Mouse (Mus musculus) CH12.LX (cell line): ENCODE measurements around the gene Esp4. TPM values are rescaled to one million over a fixed set of nuclear protein-coding genes. Genes with fewer than 3 reads are reported as not detected.
"Not testable (repeated sequence)": the region's sequence is repeated elsewhere in the genome, so short reads cannot be mapped to it uniquely, and the experiment has no call there.

Experiments
- DNase-seq: peaks from one replicate; pipeline ENCODE4 v3.0.0-alpha.2; 2013; ENCODE audit errors: extremely low read depth
- H3K27ac ChIP-seq: 2 replicates; pipeline ENCODE4 v1.5.1; 2012; ENCODE audit warnings: low read depth, mild to moderate bottlenecking, control low read depth, moderate library complexity; ENCODE audit not compliant: insufficient read depth
- H3K27me3 ChIP-seq: replicated peaks from 2 replicates; pipeline ENCODE3; 2012; ENCODE audit warnings: inconsistent platforms
- H3K36me3 ChIP-seq, 2 experiments: replicated peaks in 1 of 2; 2 replicates each; pipeline versions ENCODE3 to v1.6.1; 2012; ENCODE audit warnings: inconsistent platforms in 1 of 2, low read length in 1 of 2, mild to moderate bottlenecking in 1 of 2, mixed read lengths in 1 of 2, moderate library complexity in 1 of 2; ENCODE audit not compliant: control insufficient read depth in 1 of 2, insufficient read depth in 1 of 2
- H3K4me1 ChIP-seq, 2 experiments: 2 replicates each; pipeline ENCODE4 v1.6.1; 2012; ENCODE audit warnings: inconsistent platforms in 1 of 2, moderate library complexity in 1 of 2; ENCODE audit not compliant: insufficient read depth in 2 of 2, control insufficient read depth in 1 of 2
- H3K4me2 ChIP-seq: 2 replicates; pipeline ENCODE4 v1.6.1; 2012; ENCODE audit warnings: low read depth, mild to moderate bottlenecking, control low read depth; ENCODE audit not compliant: poor library complexity, insufficient read depth, severe bottlenecking
- H3K4me3 ChIP-seq, 3 experiments: fragments of 150-350 bp in 1 of 3; sonication (generic) in 1 of 3; replicated peaks in 1 of 3; 2 replicates each; pipeline versions ENCODE3 to v1.5.1; 2011 to 2012; ENCODE audit warnings: low read depth in 2 of 3, low read length in 2 of 3, mild to moderate bottlenecking in 2 of 3, moderate library complexity in 2 of 3, control low read depth in 1 of 3, improper control_type of control experiment in 1 of 3, inconsistent platforms in 1 of 3, mixed read lengths in 1 of 3; ENCODE audit not compliant: poor library complexity in 1 of 3
- H3K79me2 ChIP-seq: replicated peaks from 2 replicates; pipeline ENCODE4 v1.6.1; 2012; ENCODE audit warnings: mild to moderate bottlenecking, moderate library complexity; ENCODE audit not compliant: control insufficient read depth, poor library complexity, insufficient read depth, severe bottlenecking; ENCODE audit errors: extremely low read depth
- H3K9ac ChIP-seq: 2 replicates; pipeline ENCODE4 v1.6.1; 2012; ENCODE audit warnings: low read depth, mild to moderate bottlenecking, control low read depth, moderate library complexity; ENCODE audit not compliant: insufficient read depth
- H3K9me3 ChIP-seq: replicated peaks from 2 replicates; pipeline ENCODE3; 2012; ENCODE audit warnings: low read length, inconsistent platforms, mixed read lengths
- BHLHE40 ChIP-seq: IDR thresholded peaks from 2 replicates; pipeline ENCODE4 v1.6.1; 2011; ENCODE audit warnings: mild to moderate bottlenecking, low read depth, low read length, improper control_type of control experiment
- CHD1 ChIP-seq: IDR thresholded peaks from 2 replicates; pipeline ENCODE4 v1.6.1; 2012; ENCODE audit warnings: low read depth, low read length, improper control_type of control experiment, inconsistent platforms
- E2F4 ChIP-seq: IDR thresholded peaks from 2 replicates; pipeline ENCODE4 v1.6.1; 2011; ENCODE audit warnings: low read depth, low read length, improper control_type of control experiment; ENCODE audit not compliant: insufficient replicate concordance
- ETS1 ChIP-seq: conservative IDR thresholded peaks from 2 replicates; pipeline ENCODE4 v1.6.1; 2012; ENCODE audit warnings: low read depth, mild to moderate bottlenecking, inconsistent platforms, low read length, improper control_type of control experiment, moderate library complexity
- HCFC1 ChIP-seq: IDR thresholded peaks from 2 replicates; pipeline ENCODE4 v1.6.1; 2012; ENCODE audit warnings: low read depth, mild to moderate bottlenecking, inconsistent platforms, low read length, improper control_type of control experiment
- IRF4 ChIP-seq: IDR thresholded peaks from 2 replicates; pipeline ENCODE4 v1.6.1; 2014; ENCODE audit warnings: low read depth, mild to moderate bottlenecking, inconsistent platforms, low read length, improper control_type of control experiment
- MAFK ChIP-seq: IDR thresholded peaks from 2 replicates; pipeline ENCODE4 v1.6.1; 2011; ENCODE audit warnings: low read length, improper control_type of control experiment; ENCODE audit not compliant: insufficient replicate concordance
- MAZ ChIP-seq: IDR thresholded peaks from 2 replicates; pipeline ENCODE4 v1.6.1; 2012; ENCODE audit warnings: low read depth, mild to moderate bottlenecking, inconsistent platforms, low read length, improper control_type of control experiment, moderate library complexity
- MEF2A ChIP-seq: IDR thresholded peaks from 2 replicates; pipeline ENCODE4 v1.6.1; 2014; ENCODE audit warnings: low read depth, mild to moderate bottlenecking, inconsistent platforms, low read length, improper control_type of control experiment, borderline replicate concordance
- MXI1 ChIP-seq: IDR thresholded peaks from 2 replicates; pipeline ENCODE4 v1.6.1; 2011; ENCODE audit warnings: mild to moderate bottlenecking, low read depth, low read length, improper control_type of control experiment
- NRF1 ChIP-seq: IDR thresholded peaks from 2 replicates; pipeline ENCODE4 v1.6.1; 2014; ENCODE audit warnings: low read depth, mild to moderate bottlenecking, inconsistent platforms, low read length, improper control_type of control experiment, moderate library complexity
- POLR2AphosphoS2 ChIP-seq: IDR thresholded peaks from 2 replicates; pipeline ENCODE4 v1.6.1; 2011; ENCODE audit warnings: low read depth, low read length, improper control_type of control experiment
- RAD21 ChIP-seq: IDR thresholded peaks from 2 replicates; pipeline ENCODE4 v1.6.1; 2011; ENCODE audit warnings: low read depth, mild to moderate bottlenecking, low read length, improper control_type of control experiment, moderate library complexity
- RCOR1 ChIP-seq: conservative IDR thresholded peaks from 2 replicates; pipeline ENCODE4 v1.6.1; 2012; ENCODE audit warnings: low read depth, mild to moderate bottlenecking, inconsistent platforms, low read length, improper control_type of control experiment
- USF1 ChIP-seq: IDR thresholded peaks from 2 replicates; pipeline ENCODE4 v1.6.1; 2014; ENCODE audit warnings: low read depth, mild to moderate bottlenecking, inconsistent platforms, low read length, improper control_type of control experiment
- USF2 ChIP-seq: conservative IDR thresholded peaks from 2 replicates; pipeline ENCODE4 v1.6.1; 2011; ENCODE audit warnings: low read depth, low read length, improper control_type of control experiment
- ZC3H11A ChIP-seq: IDR thresholded peaks from 2 replicates; pipeline ENCODE4 v1.6.1; 2012; ENCODE audit warnings: low read depth, mild to moderate bottlenecking, inconsistent platforms, low read length, improper control_type of control experiment
- ZKSCAN1 ChIP-seq: IDR thresholded peaks from 2 replicates; pipeline ENCODE4 v1.6.1; 2012; ENCODE audit warnings: low read depth, inconsistent platforms, low read length, improper control_type of control experiment, borderline replicate concordance
- dilution Hi-C: fragments of 300-500 bp; cut with MboI; formaldehyde crosslinking; loops from 2 replicates; pipeline ENCODE4 v1.14.3; 2020; ENCODE audit warnings: low sequenced_read_pairs; ENCODE audit not compliant: extremely low pct_unique_long_range_greater_than_20kb, extremely low pct_ligation_motif_present
- in situ Hi-C: fragments of 300-500 bp; cut with MboI; formaldehyde crosslinking; loops from 3 replicates; pipeline ENCODE4 v1.14.3; 2019; ENCODE audit warnings: low sequenced_read_pairs, low pct_ligation_motif_present, low pct_unique_long_range_greater_than_20kb, mixed read lengths
- polyA plus RNA-seq: library from polyadenylated mRNA; unstranded; fragments of >175 nt; gene quantifications from 2 replicates; pipeline ENCODE4 v1.2.1, GENCODE M21; 2012; ENCODE audit warnings: low read depth; ENCODE audit not compliant: insufficient read length
- total RNA-seq, 2 experiments: library from RNA; depleted of rRNA; stranded (reverse); fragments of 300-350 nt in 1 of 2; fragments of >200 nt in 1 of 2; gene quantifications; 2 replicates each; pipeline ENCODE4 v1.2.3; 2012 to 2014

Esp4 gene
- total RNA-seq (2012; rRNA removed) (not detected in 2 replicates), total RNA-seq (2014; rRNA removed) (not detected in 2 replicates), polyA plus RNA-seq (not detected in 2 replicates)

GRCm38 (mm10) chr17:40598294-40598693, at the start of gene Esp4:
Gene Esp4 (plus strand): TSS chr17:40598594.
- H3K79me2 ChIP-seq: no peaks in the 10 kb centered on the region
- TF ChIP-seq HCFC1 (no peak), USF1 (no peak), MAZ (no peak), RCOR1 (no peak), ZKSCAN1 (no peak), RAD21 (no peak), POLR2AphosphoS2 (no peak), BHLHE40 (no peak)
- DNase-seq: no peak
- in situ Hi-C loops (no loop called here), dilution Hi-C loops (no loop called here)
- H3K4me2 ChIP-seq: no peak within 1 kb of the TSS
- no peaks in the 10 kb centered on the region for H3K4me1 ChIP-seq
- no peaks in the 10 kb centered on the region for H3K27me3 ChIP-seq
- H3K4me3 ChIP-seq: no peak within 1 kb of the TSS
- H3K9me3 ChIP-seq: peaks cover 23% of the 10 kb centered on the region
- H3K36me3 ChIP-seq: no peaks in the 10 kb centered on the region
- H3K27ac ChIP-seq: no peak within 1 kb of the TSS
- no peak within 1 kb of the TSS for H3K9ac ChIP-seq

- Histone ChIP-seq H3K4me1 (no peaks in the 10 kb centered on the region), H3K9ac (no peak overlapping the region), H3K27me3 (no peaks in the 10 kb centered on the region), H3K4me2 (no peak overlapping the region), H3K4me3 (no peak overlapping the region), H3K27ac (no peak overlapping the region), H3K36me3 (no peaks in the 10 kb centered on the region), H3K79me2 (no peaks in the 10 kb centered on the region), H3K9me3 (peaks cover 15% of the 10 kb centered on the region)
- TF ChIP-seq NRF1 (no peak), ZC3H11A (no peak), IRF4 (no peak), HCFC1 (no peak)
- dilution Hi-C loops (no loop called here), in situ Hi-C loops (no loop called here)
- no peak for DNase-seq
These were observed 44.9 kb upstream of the Esp4 start for GRCm38 (mm10) chr17:40553470-40553869.

- no peaks in the 10 kb centered on the region for H3K4me1 ChIP-seq
These were observed 37.2 kb upstream of the Esp4 start, which contains the start of gene Esp6 for GRCm38 (mm10) chr17:40561207-40561606. Gene Esp6 (plus strand): TSS chr17:40561507.

GRCm38 (mm10) chr17:40583906-40584305, 14.5 kb upstream of the Esp4 start:
- H3K4me3 ChIP-seq, H3K36me3 ChIP-seq, H3K4me1 ChIP-seq, in situ Hi-C loops, H3K27ac ChIP-seq, H3K9me3 ChIP-seq, H3K79me2 ChIP-seq, DNase-seq, H3K27me3 ChIP-seq, H3K9ac ChIP-seq, dilution Hi-C loops, H3K4me2 ChIP-seq: not testable (repeated sequence)

More at GRCm38 (mm10) chr17:40561207-40561606, 37.2 kb upstream of the Esp4 start, which contains the start of gene Esp6:
- Histone ChIP-seq H3K27ac (no peak within 1 kb of the TSS), H3K9me3 (peaks cover 25% of the 10 kb centered on the region), H3K36me3 (no peaks in the 10 kb centered on the region), H3K4me3 (no peak within 1 kb of the TSS), H3K4me2 (no peak within 1 kb of the TSS), H3K79me2 (no peaks in the 10 kb centered on the region), H3K9ac (no peak within 1 kb of the TSS), H3K27me3 (no peaks in the 10 kb centered on the region)
- TF ChIP-seq MXI1 (no peak), MAFK (no peak), ETS1 (no peak), MEF2A (no peak), CHD1 (no peak), USF2 (no peak), E2F4 (no peak)
- DNase-seq: no peak
- dilution Hi-C loops: no loop called here
- in situ Hi-C loops: no loop called here
